Mouse (Mus musculus) midbrain, embryonic 15.5 days (tissue): ENCODE measurements at regions not wholly inside any gene's neighbourhood (a gene's known extent, or its start where the extent isn't known, plus 50 kb on each side); places are given as distances from the start of the nearest gene placed in this dataset.
A peak's percentile ranks its signal among the peaks of the same experiment; 100 is the strongest.

Source experiments
- ATAC-seq: fragments of 200-750 bp; cut with Nextera tagmentation; replicated peaks from 2 replicates; pipeline ENCODE4 v1.8.0; 2017; ENCODE audit warnings: moderate TSS enrichment
- H3K27ac ChIP-seq: fragments of 300-500 bp; sonication (generic); 2 replicates; pipeline ENCODE4 v1.5.1; 2015; ENCODE audit warnings: mild to moderate bottlenecking, inconsistent platforms
- H3K27me3 ChIP-seq: fragments of 300-500 bp; sonication (generic); replicated peaks from 2 replicates; pipeline ENCODE4 v1.6.1; 2015; ENCODE audit warnings: inconsistent platforms
- H3K36me3 ChIP-seq: fragments of 300-500 bp; sonication (generic); replicated peaks from 2 replicates; pipeline ENCODE4 v1.6.1; 2015; ENCODE audit warnings: inconsistent platforms
- H3K4me1 ChIP-seq: fragments of 300-500 bp; sonication (generic); 2 replicates; pipeline ENCODE4 v1.6.1; 2015; ENCODE audit warnings: inconsistent platforms
- H3K4me2 ChIP-seq: fragments of 300-500 bp; sonication (generic); 2 replicates; pipeline ENCODE4 v1.6.1; 2015; ENCODE audit warnings: inconsistent platforms, mild to moderate bottlenecking, moderate library complexity
- H3K4me3 ChIP-seq: fragments of 300-500 bp; sonication (generic); 2 replicates; pipeline ENCODE4 v1.5.1; 2015; ENCODE audit warnings: mild to moderate bottlenecking, inconsistent platforms
- H3K9ac ChIP-seq: fragments of 300-500 bp; sonication (generic); 2 replicates; pipeline ENCODE4 v1.6.1; 2015; ENCODE audit warnings: mild to moderate bottlenecking, inconsistent platforms
- H3K9me3 ChIP-seq: fragments of 300-500 bp; sonication (generic); 2 replicates; pipeline ENCODE4 v1.6.1; 2016; ENCODE audit warnings: inconsistent platforms
- WGBS: fragments of 180-500 bp; shearing (Covaris S2); methylation state at CpG from one replicate; pipeline ENCODE4 v1.1.7; 2015; ENCODE audit warnings: mixed read lengths; 5-methylcytosine and 5-hydroxymethylcytosine counted together

DNA sequence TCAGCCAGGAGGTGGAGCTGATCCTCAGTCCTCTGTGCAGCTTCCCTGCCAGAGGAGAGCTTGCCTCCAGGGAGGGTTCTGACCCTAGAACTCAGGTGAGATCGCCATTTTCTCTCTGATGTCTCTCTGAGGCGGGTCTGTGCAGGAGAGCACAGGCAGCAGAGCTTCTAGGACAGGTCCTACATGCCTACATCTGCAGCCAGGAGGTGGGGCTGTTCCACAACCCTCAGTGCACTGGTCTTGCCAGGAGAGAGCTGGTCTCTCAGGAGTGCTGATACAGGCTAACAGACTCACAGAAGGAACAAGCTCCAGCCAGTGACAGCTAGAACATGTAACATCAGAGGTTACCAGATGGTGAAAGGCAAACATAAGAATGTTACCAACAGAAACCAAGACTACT, 165.4 kb downstream of the Tmem17 start:
- 34% methylated on average over 2 of the region's 2 CpGs for WGBS
- no peak for ATAC-seq
- Histone ChIP-seq H3K27me3 (no peaks in the 10 kb centered on the region), H3K9ac (no peak overlapping the region), H3K4me2 (no peak overlapping the region), H3K9me3 (no peaks in the 10 kb centered on the region), H3K4me1 (no peaks in the 10 kb centered on the region), H3K27ac (no peak overlapping the region), H3K36me3 (no peaks in the 10 kb centered on the region), H3K4me3 (no peak overlapping the region)

DNA sequence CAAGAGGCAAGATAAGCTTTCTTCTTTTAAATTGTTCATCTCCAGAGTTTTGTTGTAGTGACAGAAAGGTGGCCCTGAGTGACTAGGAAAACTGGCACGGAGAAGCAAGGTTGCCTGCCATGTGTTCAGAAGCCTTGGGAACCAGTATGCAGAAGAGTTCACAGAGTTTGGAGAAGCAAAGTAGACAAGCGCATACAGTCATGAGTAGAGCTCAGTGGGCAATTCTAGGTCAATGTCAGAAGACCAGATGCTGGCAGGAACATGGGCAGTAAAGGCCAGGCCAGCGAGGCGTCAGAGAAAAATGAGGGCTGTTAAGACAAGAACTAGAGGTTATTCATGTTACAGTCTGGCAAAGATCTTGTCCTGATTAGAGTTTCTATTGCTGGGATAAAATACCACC, 172.7 kb downstream of the Tmem17 start:
- H3K36me3 ChIP-seq = no peaks in the 10 kb centered on the region
- H3K4me2 ChIP-seq = no peak overlapping the region
- ATAC-seq = no peak
- no peaks in the 10 kb centered on the region for H3K27me3 ChIP-seq
- H3K9ac ChIP-seq = no peak overlapping the region
- 94% methylated on average over 4 of the region's 4 CpGs for WGBS
- no peak overlapping the region for H3K27ac ChIP-seq
- H3K9me3 ChIP-seq = no peaks in the 10 kb centered on the region
- no peaks in the 10 kb centered on the region for H3K4me1 ChIP-seq
- no peak overlapping the region for H3K4me3 ChIP-seq

DNA sequence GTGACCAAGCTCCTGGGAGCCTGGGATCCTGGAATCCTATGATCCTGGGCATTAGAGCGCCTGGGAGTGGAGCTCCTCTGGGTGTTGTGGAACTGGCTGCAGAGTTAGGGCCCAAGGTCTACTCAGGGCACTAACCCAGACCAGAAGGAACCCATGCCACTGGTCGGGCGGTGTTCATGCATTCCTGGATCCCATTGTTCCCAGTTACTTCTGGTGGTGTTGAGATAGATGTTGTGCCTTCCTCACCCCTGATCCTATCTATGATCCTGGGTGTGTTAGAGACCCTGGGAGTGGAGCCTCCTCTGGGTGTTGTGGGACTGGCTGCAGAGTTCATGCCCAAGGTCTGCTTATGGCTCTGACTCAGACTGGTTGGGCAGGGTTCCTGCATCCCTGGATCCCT, 169.9 kb downstream of the B3gnt2 start:
- H3K9ac ChIP-seq = no peak overlapping the region

DNA sequence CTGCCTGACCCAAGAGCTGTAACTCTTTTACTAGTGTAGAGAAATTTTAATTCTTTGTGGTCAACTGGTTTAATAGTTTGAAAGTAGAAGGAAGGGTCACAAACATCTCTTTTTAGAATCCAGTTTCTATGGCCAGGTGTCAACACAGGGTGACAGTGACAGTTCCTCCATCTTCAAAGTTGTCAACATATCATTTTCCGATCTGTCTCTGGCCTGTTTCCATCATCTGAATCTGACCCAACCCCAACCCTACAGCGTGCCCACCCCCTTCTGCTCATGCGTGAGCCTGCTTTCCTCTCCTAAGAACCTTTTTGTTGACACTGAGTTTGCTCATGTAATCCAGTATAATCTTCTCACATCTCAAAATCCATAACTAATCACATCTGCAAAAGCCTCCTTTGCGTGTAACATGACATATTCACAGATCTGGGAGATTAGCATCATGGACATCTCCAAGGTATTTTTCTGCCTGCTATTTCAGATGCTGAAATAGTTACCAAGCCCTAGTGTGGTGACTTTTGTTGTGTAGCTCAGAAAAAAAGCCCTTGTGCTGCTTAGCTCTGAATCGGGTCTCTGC, 168.4 kb downstream of the B3gnt2 start:
- Histone ChIP-seq H3K36me3 (no peaks in the 10 kb centered on the region), H3K27ac (no peak overlapping the region), H3K9me3 (no peaks in the 10 kb centered on the region), H3K4me1 (no peaks in the 10 kb centered on the region), H3K27me3 (no peaks in the 10 kb centered on the region), H3K4me3 (no peak overlapping the region), H3K4me2 (no peak overlapping the region), H3K9ac (no peak overlapping the region)
- ATAC-seq = no peak
- 63% methylated on average over 5 of the region's 5 CpGs for WGBS

More for the DNA sequence above, 169.9 kb downstream of the B3gnt2 start:
- H3K36me3 ChIP-seq = no peaks in the 10 kb centered on the region
- H3K4me1 ChIP-seq = no peaks in the 10 kb centered on the region
- WGBS = 95% methylated on average over 3 of the region's 3 CpGs
- ATAC-seq = no peak
- no peaks in the 10 kb centered on the region for H3K27me3 ChIP-seq
- H3K9me3 ChIP-seq = no peaks in the 10 kb centered on the region
- H3K4me2 ChIP-seq = no peak overlapping the region
- H3K27ac ChIP-seq = no peak overlapping the region
- no peak overlapping the region for H3K4me3 ChIP-seq

DNA sequence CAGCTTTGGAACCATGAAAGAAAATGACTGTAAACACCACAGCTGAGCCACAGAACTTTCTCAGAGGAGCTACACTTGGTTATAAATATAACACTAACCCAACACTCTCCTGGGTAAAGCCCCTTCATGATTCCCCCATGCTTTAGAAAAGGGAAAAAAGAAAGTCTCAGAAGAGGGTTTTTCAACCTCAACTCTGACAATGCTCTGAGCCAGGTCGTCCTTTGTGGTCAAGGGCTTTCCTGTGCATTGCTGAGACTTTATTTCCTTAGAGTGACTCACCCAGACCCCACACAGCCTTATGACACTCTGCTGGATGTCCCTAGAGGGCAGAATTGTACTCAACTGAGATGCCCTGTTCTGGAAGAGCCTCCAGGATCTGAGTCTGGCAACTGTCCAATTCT, 167.8 kb downstream of the B3gnt2 start:
- H3K27ac ChIP-seq = no peak overlapping the region
- H3K9me3 ChIP-seq = no peaks in the 10 kb centered on the region
- no peaks in the 10 kb centered on the region for H3K36me3 ChIP-seq
- ATAC-seq = no peak
- H3K4me2 ChIP-seq = no peak overlapping the region
- H3K27me3 ChIP-seq = no peaks in the 10 kb centered on the region
- H3K9ac ChIP-seq = no peak overlapping the region
- H3K4me3 ChIP-seq = no peak overlapping the region
- WGBS = 32% methylated on average over 1 of the region's 1 CpGs
- peaks cover under 1% of the 10 kb centered on the region; the same call in 1 of the 2 replicates for H3K4me1 ChIP-seq

DNA sequence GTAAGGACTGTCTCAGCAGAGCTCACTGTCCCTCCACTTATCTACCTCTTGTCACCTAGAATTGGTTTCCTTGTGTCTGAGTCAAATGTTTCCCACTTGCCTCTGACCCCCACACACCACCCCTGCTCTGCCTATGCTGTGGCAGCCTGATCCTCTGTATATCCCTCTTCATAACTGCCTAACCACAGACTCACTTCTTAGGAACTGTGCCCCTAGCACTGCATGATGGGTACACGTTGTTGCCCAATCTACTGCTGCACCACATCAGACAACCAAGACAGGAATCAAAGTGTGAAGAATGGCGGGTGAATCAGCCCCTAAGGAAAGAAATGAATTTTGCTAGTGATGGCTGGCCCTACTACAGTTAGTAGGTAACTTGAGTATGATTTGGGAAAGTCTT, 167.4 kb downstream of the B3gnt2 start:
- no peaks in the 10 kb centered on the region for H3K9me3 ChIP-seq

DNA sequence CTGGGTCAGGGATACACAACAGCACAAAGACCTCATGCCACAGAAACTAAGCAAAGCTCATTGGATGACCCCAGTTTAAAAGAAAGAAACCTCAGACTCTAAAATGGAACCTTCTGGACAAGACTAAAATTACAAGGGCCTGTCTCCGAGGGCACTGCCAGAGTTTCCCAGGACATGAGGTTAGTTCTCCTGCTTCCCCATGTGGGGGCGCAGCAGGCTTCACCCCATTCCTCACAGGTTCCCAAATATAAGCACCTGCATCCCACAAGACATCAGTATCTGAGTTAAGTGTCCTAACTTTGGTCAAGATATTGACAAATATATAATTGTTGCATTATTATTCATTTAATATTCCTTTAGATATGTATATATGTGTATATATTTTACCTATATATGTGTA, 166.8 kb downstream of the B3gnt2 start:
- ATAC-seq = no peak
- Histone ChIP-seq H3K4me2 (no peak overlapping the region), H3K4me1 (peaks cover 11% of the 10 kb centered on the region; the same call in 1 of the 2 replicates), H3K9ac (no peak overlapping the region), H3K36me3 (no peaks in the 10 kb centered on the region), H3K27me3 (no peaks in the 10 kb centered on the region), H3K9me3 (no peaks in the 10 kb centered on the region), H3K27ac (no peak overlapping the region), H3K4me3 (no peak overlapping the region)
- 85% methylated on average over 2 of the region's 2 CpGs for WGBS

More for the DNA sequence above, 167.4 kb downstream of the B3gnt2 start:
- ATAC-seq = no peak
- no peaks in the 10 kb centered on the region for H3K36me3 ChIP-seq
- H3K4me3 ChIP-seq = no peak overlapping the region
- no peak overlapping the region for H3K9ac ChIP-seq
- H3K4me1 ChIP-seq = peaks cover 5% of the 10 kb centered on the region; the same call in 1 of the 2 replicates
- WGBS = 93% methylated on average over 2 of the region's 2 CpGs
- no peak overlapping the region for H3K4me2 ChIP-seq
- no peaks in the 10 kb centered on the region for H3K27me3 ChIP-seq
- H3K27ac ChIP-seq = no peak overlapping the region

DNA sequence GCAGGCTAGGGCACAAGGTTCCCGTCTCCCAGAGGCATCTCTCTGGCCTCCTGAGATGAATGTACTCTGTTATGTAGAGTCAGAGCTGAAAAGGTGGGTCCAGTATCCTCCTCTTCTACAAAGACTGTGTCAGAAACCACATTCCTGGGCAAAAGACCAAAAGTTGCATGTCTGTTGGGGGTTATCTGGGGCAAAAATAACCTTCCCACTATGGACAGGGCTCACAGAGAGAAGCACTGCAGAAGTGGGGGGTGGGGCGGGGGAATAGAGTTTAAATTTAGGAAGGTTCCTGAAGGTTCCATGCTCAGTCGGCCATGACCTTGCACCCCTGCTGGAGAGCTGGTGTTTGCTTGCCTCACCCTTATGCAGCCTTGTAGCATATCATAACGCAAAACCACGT, 165.9 kb downstream of the B3gnt2 start:
- no peak for ATAC-seq
- Histone ChIP-seq H3K27ac (no peak overlapping the region), H3K27me3 (no peaks in the 10 kb centered on the region), H3K4me2 (no peak overlapping the region), H3K4me3 (no peak overlapping the region), H3K36me3 (no peaks in the 10 kb centered on the region), H3K9ac (no peak overlapping the region), H3K9me3 (no peaks in the 10 kb centered on the region), H3K4me1 (peaks cover 15% of the 10 kb centered on the region; the same call in 1 of the 2 replicates)
- 82% methylated on average over 5 of the region's 5 CpGs for WGBS

DNA sequence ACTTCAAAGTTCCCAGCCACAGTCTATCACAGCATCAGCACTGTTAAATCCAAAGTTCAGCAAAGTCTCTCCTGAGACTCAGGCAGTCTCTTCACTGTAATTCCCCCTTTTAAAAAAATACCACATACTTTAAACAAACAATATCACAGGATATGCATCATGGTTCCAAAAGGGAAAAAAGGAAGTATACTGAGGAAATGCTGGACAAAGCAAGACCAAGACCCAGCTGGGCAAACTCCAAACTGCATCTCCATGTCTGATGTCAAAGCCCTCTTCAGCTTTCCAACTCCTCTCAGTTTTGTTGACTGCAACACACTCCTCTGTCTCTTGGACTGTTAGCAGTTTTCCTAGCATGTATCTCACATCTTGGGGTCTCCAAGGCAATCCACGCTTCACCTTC, 165.5 kb downstream of the B3gnt2 start:
- Histone ChIP-seq H3K4me3 (no peak overlapping the region), H3K27ac (no peak overlapping the region), H3K4me2 (no peak overlapping the region), H3K9me3 (no peaks in the 10 kb centered on the region), H3K36me3 (no peaks in the 10 kb centered on the region), H3K4me1 (peaks cover 15% of the 10 kb centered on the region; the same call in 1 of the 2 replicates), H3K9ac (no peak overlapping the region), H3K27me3 (no peaks in the 10 kb centered on the region)
- ATAC-seq = no peak
- 98% methylated on average over 1 of the region's 1 CpGs for WGBS

DNA sequence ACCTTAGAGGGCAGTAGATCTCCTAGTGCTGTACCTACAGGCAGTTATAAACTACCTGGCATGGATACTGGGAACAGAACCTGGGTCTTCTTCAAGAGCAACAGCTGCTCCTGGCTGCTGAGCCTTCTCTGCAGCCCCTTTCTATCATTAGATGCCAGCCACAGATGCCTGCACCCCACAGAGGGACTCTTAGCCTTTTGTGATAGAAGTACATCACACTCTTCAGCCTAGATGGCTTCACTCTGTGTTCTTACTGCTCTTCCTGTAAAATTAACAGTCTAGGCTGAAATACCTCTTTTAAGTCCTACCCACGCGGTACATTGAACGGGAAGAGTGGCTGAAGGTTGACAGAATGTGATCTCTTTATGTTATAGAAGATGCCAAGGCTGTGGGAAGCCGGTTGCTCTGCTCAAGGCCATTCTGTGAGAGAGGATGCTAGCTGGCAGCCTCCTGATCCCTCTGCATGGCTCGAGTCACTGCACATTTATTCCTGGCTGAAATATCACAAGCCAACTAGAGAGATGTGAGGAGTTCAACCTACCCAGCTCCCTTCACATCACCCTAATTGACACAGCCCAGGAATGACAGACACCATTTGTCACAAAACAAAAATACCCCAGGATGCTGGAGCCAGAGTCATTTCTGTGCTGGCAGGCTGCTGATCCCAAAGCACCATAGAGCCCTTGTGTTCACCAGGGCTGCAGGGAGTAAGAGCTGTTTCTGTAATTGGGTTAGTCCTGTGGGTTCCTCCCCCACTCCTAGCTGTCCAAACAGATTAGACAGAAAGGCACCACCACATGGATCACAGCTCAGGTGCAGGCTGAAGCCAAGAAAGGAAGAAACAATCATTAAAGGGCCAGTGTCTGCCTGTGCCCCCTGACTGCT, 162.5 kb downstream of the B3gnt2 start:
- Histone ChIP-seq H3K4me3 (no peak overlapping the region), H3K36me3 (no peaks in the 10 kb centered on the region), H3K9me3 (no peaks in the 10 kb centered on the region), H3K27me3 (no peaks in the 10 kb centered on the region), H3K9ac (no peak overlapping the region), H3K4me2 (no peak overlapping the region), H3K27ac (peak overlapping the region; percentile 59), H3K4me1 (peaks cover 15% of the 10 kb centered on the region; the same call in 1 of the 2 replicates)
- 47% methylated on average over 5 of the region's 5 CpGs for WGBS
- ATAC-seq = peak; percentile 96

DNA sequence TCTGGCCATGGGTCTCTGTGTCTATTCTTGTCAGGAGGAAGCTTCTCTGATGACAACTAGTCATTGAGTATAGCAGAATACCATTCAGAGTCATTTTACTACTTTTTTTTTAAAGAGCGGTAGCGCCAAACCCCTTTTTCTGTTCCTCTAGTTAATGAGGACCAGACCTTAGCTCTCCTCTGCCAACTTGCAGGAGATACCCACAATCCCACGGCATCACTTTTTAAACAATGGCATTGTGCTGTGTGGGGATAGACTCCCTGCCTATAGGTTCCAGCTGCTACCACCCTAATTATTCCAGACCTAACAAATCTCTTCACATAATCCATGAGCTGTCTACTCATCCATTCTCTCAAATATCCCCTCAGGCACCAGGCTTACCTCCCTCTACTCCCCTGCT, 154.7 kb downstream of the B3gnt2 start:
- no peak overlapping the region for H3K4me3 ChIP-seq
- H3K9ac ChIP-seq = no peak overlapping the region
- H3K36me3 ChIP-seq = no peaks in the 10 kb centered on the region
- no peak for ATAC-seq
- H3K4me2 ChIP-seq = no peak overlapping the region
- 84% methylated on average over 3 of the region's 3 CpGs for WGBS
- H3K9me3 ChIP-seq = no peaks in the 10 kb centered on the region
- H3K4me1 ChIP-seq = no peaks in the 10 kb centered on the region
- H3K27me3 ChIP-seq = no peaks in the 10 kb centered on the region
- H3K27ac ChIP-seq = no peak overlapping the region
